Mouse (Mus musculus) retina, adult 2 months (tissue): ENCODE measurements around the gene Trhr2.

ENCODE experiments used
- DNase-seq: peaks from one replicate; pipeline ENCODE4 v3.0.0-alpha.2; 2012; ENCODE audit warnings: low read depth, low spot score

Trhr2 gene

GRCm38 (mm10) chr8:122355642-122356606 lies 4.6 kb downstream of the Trhr2 start:
- no peak for DNase-seq

GRCm38 (mm10) chr8:122354157-122354556 lies 6.4 kb downstream of the Trhr2 start:
- no peak for DNase-seq

- DNase-seq: no peak
Measured at GRCm38 (mm10) chr8:122350309-122351089, 10.0 kb downstream of the Trhr2 start.

GRCm38 (mm10) chr8:122349357-122350297 lies 10.9 kb downstream of the Trhr2 start:
- no peak for DNase-seq

GRCm38 (mm10) chr8:122347811-122348552 lies 12.6 kb downstream of the Trhr2 start:
- no peak for DNase-seq

- DNase-seq: no peak
Measured at GRCm38 (mm10) chr8:122345181-122346095, 15.1 kb downstream of the Trhr2 start.

- DNase-seq: no peak
Measured at GRCm38 (mm10) chr8:122344219-122344618, 16.3 kb downstream of the Trhr2 start.

GRCm38 (mm10) chr8:122343758-122344157 lies 16.8 kb downstream of the Trhr2 start:
- no peak for DNase-seq

GRCm38 (mm10) chr8:122343341-122343740 lies 17.2 kb downstream of the Trhr2 start:
- no peak for DNase-seq

- DNase-seq: no peak
Measured at GRCm38 (mm10) chr8:122342806-122343209, 17.7 kb downstream of the Trhr2 start.

GRCm38 (mm10) chr8:122342362-122342761 lies 18.2 kb downstream of the Trhr2 start:
- DNase-seq: no peak

GRCm38 (mm10) chr8:122341790-122342189 lies 18.8 kb downstream of the Trhr2 start:
- no peak for DNase-seq

GRCm38 (mm10) chr8:122340761-122341160 lies 19.8 kb downstream of the Trhr2 start:
- no peak for DNase-seq

- no peak for DNase-seq
Measured at GRCm38 (mm10) chr8:122338852-122339251, 21.7 kb downstream of the Trhr2 start.

GRCm38 (mm10) chr8:122336251-122336910 lies 24.2 kb downstream of the Trhr2 start:
- DNase-seq: peak; percentile 39

- DNase-seq: no peak
Measured at GRCm38 (mm10) chr8:122335638-122336250, 24.8 kb downstream of the Trhr2 start.

GRCm38 (mm10) chr8:122334791-122335490 lies 25.6 kb downstream of the Trhr2 start:
- no peak for DNase-seq

- no peak for DNase-seq
Measured at GRCm38 (mm10) chr8:122333531-122333930, 27.0 kb downstream of the Trhr2 start.
